Mouse (Mus musculus) liver (tissue): Measurements from ENCODE around the gene Brms1l.
"Not testable (repeated sequence)": the region's sequence is repeated elsewhere in the genome, so short reads cannot be mapped to it uniquely, and the experiment has no call there.

ENCODE experiments used
- DNase-seq: peaks from one replicate; pipeline ENCODE4 v3.0.0-alpha.2; 2020; ENCODE audit warnings: mixed read lengths

Gene Brms1l

GRCm38 (mm10) chr12:55836199-55836951 lies at the start of gene Brms1l:
Brms1l (plus strand) TSS chr12:55836324.
- peak; percentile 98 for DNase-seq

DNA sequence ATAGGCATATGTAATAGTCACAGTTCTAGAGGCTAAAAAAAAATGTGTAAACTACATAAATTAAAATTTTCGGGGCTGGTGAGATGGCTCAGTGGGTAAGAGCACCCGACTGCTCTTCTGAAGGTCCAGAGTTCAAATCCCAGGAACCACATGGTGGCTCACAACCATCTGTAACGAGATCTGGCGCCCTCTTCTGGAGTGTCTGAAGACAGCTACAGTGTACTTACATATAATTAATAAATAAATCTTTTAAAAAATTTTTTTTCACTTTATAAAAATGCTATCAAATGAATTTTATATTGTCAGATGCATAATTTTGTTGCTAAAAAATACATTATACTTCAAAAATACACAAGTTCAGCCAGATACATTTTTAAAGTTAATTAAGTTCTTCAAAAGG lies 41.6 kb upstream of the Brms1l start:
- not testable (repeated sequence) for DNase-seq

DNA sequence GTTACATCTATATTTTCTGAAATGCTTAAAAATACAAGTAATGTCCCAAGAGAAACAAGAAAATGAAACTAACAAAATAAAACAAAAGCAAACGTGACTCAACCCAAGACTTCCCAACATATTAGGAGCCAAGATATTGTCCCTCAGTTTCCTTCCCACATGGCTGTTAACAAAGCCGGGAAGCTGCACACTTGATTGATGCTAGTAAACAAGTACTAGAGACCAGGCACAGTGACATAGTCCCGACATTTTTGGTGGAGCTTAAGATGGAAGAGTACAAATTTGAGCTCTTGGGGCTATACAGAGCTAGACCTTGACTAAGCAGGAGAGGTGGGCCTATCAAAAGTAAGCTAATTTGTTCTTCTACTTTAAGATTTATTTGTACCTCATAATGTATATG lies 39.0 kb upstream of the Brms1l start:
- no peak for DNase-seq

GRCm38 (mm10) chr12:55798745-55799144 lies 37.4 kb upstream of the Brms1l start:
- no peak for DNase-seq

DNA sequence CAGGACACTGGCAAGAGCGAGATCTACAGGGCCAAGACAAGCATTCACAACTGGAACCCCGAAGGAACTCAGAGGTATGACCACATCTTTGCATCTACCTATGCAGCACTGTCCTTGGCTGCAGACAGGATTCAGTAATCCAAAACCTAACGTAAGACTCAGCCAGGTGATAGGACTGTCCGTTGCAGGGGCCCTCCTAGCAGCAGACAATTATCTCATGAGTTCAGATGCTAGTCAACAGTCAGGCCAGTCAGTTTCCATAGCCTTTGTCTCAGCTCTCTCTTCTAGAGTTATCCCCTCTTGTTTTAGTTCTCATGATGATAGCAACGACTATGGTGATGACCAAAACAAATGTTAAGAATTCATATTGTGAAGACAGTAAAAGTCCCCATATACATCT lies 36.0 kb upstream of the Brms1l start:
- peak; percentile 12 for DNase-seq

DNA sequence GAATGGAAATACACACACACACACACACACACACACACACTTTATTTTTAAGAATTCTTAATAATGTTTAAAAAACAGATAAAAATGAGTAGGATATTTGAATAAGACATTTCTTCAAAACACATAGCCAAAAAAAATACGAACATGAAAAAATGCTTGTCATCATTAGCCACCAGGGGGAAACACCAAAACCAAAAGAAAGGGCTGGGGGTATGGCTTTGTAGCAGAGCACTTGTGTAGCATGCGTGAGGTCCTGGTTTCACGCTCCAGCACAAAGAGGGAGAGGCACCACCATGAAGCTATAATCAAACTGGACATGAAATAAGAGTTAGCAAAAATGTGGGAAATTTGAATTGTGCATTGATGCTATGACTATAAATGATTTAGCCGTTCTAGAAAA lies 35.0 kb upstream of the Brms1l start:
- DNase-seq: no peak

GRCm38 (mm10) chr12:55805035-55805434 lies 31.1 kb upstream of the Brms1l start:
- no peak for DNase-seq

- DNase-seq: no peak
These were observed 19.6 kb upstream of the Brms1l start for GRCm38 (mm10) chr12:55816488-55816887.

GRCm38 (mm10) chr12:55820119-55820660 lies 15.9 kb upstream of the Brms1l start:
- peak; percentile 47 for DNase-seq

DNA sequence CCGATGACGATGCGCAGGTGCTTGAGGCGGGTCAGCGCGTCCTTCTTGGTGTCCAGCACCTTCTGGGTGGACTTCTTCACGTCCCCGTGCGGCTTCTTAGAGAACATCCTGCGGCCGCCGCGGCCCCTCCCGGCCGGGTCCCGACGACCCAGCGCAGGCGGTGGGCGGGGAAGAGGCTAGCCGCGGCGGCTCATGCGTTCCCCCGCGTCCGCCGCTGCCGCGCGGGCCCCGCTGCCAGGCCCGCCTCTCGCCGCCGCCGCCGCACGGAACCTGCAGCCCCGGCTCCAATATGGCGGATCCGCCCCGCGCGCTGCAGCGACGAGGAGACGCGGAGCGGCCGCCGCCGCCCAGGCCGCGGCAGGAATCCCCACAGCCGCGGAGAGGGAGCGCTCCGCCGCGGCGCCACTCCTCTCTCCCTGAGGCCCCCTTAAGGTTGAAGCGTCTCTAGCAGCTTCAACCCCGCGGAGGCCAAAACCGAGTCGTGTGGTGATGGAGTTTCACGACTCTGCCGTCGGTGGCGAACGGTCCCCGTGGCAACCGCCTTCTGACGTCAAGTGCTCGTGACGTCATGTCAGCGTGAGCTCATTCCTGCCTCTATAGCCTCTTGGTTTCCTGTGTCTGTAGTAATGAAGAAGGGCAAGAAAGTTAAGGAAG lies 15.3 kb upstream of the Brms1l start, which contains the start of gene Ralgapa1:
TSS of gene Ralgapa1 (minus strand) at position 507 of the 654 bp plus-strand sequence.
- peak; percentile 87 for DNase-seq

DNA sequence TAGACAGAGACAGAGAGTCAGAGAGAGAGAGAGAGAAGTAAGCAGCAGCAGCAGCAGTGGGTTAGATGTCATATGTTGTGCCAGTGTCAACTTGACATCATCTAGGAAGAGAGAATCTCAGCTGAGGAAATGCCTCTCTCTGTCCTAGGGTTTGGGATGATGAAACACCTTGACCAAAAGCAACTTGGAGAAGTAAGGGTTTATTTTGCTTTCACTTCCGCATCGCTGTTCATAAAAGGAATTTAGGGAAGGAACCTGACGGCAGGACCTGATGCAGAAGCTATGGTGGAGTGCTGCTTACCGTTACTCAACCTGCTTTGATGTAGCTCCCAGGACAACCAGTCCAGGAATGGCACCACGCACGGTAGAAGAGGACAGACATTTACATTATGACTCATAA lies 12.1 kb upstream of the Brms1l start:
- DNase-seq: no peak

DNA sequence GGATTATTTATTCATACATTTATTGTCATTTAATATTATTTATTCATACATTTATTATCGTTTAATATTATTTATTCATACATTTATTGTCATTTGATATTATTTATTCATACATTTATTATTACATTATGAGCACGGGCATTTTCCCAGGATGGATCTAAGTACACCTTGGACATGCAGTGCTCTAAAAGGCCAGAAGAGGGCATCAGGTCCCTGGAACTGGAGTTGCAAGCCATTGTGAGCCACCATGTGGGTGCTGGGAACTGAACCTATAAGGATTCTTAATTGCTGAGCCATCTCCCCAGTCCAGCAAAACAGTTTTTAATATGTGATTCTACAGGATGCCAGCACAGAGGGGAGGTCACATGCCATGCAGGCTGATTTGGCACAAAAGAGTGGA lies 10.6 kb upstream of the Brms1l start:
- no peak for DNase-seq

- DNase-seq: peak; percentile 58
These were observed 5.0 kb upstream of the Brms1l start for GRCm38 (mm10) chr12:55831101-55831500.

DNA sequence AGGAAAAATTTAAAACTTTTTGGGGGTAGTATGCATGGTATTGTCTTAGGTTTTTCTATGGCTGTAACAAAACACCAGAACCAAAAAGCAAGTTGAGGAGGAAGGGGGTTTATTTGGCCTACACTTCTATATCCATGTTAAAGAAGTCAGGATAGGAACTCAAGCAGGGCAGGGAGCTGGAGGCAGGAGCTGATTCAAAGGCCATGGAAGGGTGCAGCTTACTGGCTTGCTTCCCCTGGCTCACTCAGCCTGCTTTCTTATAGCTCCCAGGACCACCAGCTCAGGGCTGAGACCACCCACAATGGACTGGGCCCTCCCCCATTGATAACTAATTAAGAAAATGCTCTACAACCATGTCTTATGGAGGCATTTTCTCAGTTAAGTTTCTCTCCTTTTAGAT lies 3.2 kb upstream of the Brms1l start:
- no peak for DNase-seq

DNA sequence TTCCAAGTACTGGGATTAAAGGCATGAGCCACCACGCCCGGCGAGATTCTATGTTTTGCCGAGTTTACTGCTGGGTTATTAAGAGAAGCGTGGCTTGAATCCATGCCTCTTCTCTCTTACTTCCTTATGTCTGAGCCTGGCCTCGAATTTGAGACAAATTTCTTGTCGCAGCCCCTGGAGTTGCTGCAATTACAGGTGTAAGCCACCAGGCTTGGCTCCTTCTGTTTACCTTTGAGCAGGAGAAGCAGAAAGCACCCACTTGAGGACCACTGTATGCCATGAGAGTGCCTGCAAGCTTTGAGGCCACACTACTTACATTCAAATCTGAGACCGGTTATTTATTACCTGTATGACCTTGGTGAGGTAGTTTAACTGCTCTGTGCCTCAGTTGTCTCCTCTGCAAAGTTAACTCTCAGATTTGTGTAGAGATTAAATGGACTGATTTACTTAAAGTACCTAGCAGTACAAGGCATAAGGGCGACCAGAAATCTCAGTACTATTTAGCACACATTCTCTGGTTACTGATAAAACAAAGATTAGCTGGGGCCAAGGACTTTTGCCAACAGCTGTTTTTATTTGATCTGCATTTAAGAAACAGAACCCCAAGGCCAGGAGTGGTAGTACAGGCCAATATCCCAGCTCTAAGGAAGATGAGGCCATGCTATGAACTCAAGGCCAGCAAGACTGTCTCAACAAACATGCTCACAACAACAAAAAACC lies 2.1 kb upstream of the Brms1l start:
- no peak for DNase-seq

GRCm38 (mm10) chr12:55834891-55835290 lies 1.2 kb upstream of the Brms1l start:
- DNase-seq: no peak

GRCm38 (mm10) chr12:55835857-55836198 lies 296 bp upstream of the Brms1l start:
- no peak for DNase-seq

GRCm38 (mm10) chr12:55837495-55837894 lies 1.4 kb downstream of the Brms1l start:
- no peak for DNase-seq

DNA sequence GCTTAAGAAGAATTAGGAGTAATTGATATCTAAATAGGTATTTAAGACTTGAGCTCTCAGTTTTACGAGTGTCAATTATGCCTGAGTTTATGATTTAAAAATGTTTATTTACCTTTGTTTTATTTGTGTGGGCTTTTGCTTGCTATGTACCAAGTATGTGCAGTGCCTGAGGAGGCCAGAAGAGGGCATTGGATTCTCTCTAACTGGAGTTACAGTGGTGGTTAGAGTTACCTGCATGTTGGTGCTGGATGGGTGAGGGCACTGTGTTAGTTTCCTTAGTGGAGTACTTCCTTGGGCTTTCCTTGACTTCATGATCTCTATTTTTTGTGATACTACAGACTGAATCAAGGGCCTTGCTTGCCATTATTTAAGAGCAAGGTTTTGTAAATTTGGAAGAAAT lies 10.6 kb downstream of the Brms1l start:
- peak; percentile 58 for DNase-seq

- no peak for DNase-seq
These were observed 11.7 kb downstream of the Brms1l start for GRCm38 (mm10) chr12:55847851-55848250.

DNA sequence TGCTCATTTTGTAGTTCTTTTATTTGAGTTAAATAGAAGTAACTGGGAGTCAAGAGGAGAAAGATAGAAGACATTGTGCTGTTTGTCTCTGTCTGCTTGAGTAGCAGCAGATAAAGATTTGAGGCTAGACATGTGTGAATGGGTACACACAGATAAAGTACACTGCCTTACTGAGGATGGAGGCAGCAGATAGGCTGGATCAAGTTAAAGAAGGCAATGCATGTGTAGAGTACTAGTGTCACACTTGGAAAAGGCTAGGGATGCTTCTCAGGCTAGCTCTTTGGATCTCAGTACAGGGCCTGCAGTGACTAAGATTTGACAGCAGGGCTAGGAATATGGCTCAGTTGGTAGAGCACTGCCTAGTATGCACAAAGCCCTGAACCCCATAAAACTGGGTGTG lies 14.5 kb downstream of the Brms1l start:
- DNase-seq: no peak

GRCm38 (mm10) chr12:55859409-55860349 lies 23.6 kb downstream of the Brms1l start:
- peak; percentile 32 for DNase-seq
